Mouse (Mus musculus) hindbrain, embryonic 16.5 days (tissue): ENCODE results near the gene Gm13420. TPM values are rescaled to one million over a fixed set of nuclear protein-coding genes. Genes with fewer than 3 reads are reported as not detected.
A peak's percentile ranks its signal among the peaks of the same experiment; 100 is the strongest.
"Not testable (repeated sequence)": the region's sequence is repeated elsewhere in the genome, so short reads cannot be mapped to it uniquely, and the experiment has no call there.

Experiments
- ATAC-seq: fragments of 200-750 bp; cut with Nextera tagmentation; 2 replicates; pipeline ENCODE4 v1.8.0; 2017; ENCODE audit warnings: moderate TSS enrichment, moderate library complexity
- H3K27ac ChIP-seq: fragments of 300-500 bp; sonication (generic); 2 replicates; pipeline ENCODE4 v1.5.1; 2014; ENCODE audit warnings: low read depth, mild to moderate bottlenecking, control low read depth, low read length, moderate library complexity
- H3K27me3 ChIP-seq: fragments of 300-500 bp; sonication (generic); replicated peaks from 2 replicates; pipeline ENCODE4 v1.6.1; 2014; ENCODE audit warnings: low read length; ENCODE audit not compliant: control insufficient read depth, insufficient read depth
- H3K36me3 ChIP-seq: fragments of 300-500 bp; sonication (generic); 2 replicates; pipeline ENCODE4 v1.6.1; 2014; ENCODE audit warnings: mild to moderate bottlenecking, low read length, moderate library complexity, mixed read lengths; ENCODE audit not compliant: control insufficient read depth, insufficient read depth
- H3K4me1 ChIP-seq: fragments of 300-500 bp; sonication (generic); 2 replicates; pipeline ENCODE4 v1.6.1; 2014; ENCODE audit warnings: low read depth, low read length; ENCODE audit not compliant: control insufficient read depth, insufficient read depth
- H3K4me2 ChIP-seq: fragments of 300-500 bp; sonication (generic); 2 replicates; pipeline ENCODE4 v1.6.1; 2014; ENCODE audit warnings: mild to moderate bottlenecking, low read length, control low read depth, moderate library complexity
- H3K4me3 ChIP-seq: fragments of 300-500 bp; sonication (generic); 2 replicates; pipeline ENCODE4 v1.5.1; 2014; ENCODE audit warnings: mild to moderate bottlenecking, low read length, control low read depth, moderate library complexity
- H3K9ac ChIP-seq: fragments of 300-500 bp; sonication (generic); 2 replicates; pipeline ENCODE4 v1.6.1; 2014; ENCODE audit warnings: low read depth, mild to moderate bottlenecking, control low read depth, low read length, moderate library complexity
- H3K9me3 ChIP-seq: fragments of 300-500 bp; sonication (generic); 2 replicates; pipeline ENCODE4 v1.6.1; 2014; ENCODE audit warnings: mild to moderate bottlenecking, low read length, moderate library complexity; ENCODE audit not compliant: control insufficient read depth
- WGBS: fragments of 180-500 bp; shearing (Covaris S2); extraction: QIAGEN DNeasy Blood & Tissue Kit; methylation state at CpG from one replicate; pipeline ENCODE4 v1.1.7; 2014; 5-methylcytosine and 5-hydroxymethylcytosine counted together
- polyA plus RNA-seq: library from polyadenylated mRNA; unstranded; fragments of >200 nt; fragmentation: Nextera tagmentation; extraction: Ambion mirVana; gene quantifications from 2 replicates; pipeline ENCODE4 v1.2.1, GENCODE M21; 2015

Gene Gm13420
- polyA plus RNA-seq, 1 experiment from 2014 or later, result 0.38 TPM

GRCm38 (mm10) chr2:29711038-29711437 is 40.4 kb downstream of the Gm13420 start:
- H3K4me3 ChIP-seq, result no peak overlapping the region
- H3K36me3 ChIP-seq, result peaks cover 21% of the 10 kb centered on the region
- no peak for ATAC-seq
- H3K9me3 ChIP-seq, result no peaks in the 10 kb centered on the region
- H3K27ac ChIP-seq, result no peak overlapping the region
- no peaks in the 10 kb centered on the region for H3K27me3 ChIP-seq
- no peak overlapping the region for H3K4me2 ChIP-seq
- no peaks in the 10 kb centered on the region for H3K4me1 ChIP-seq
- no peak overlapping the region for H3K9ac ChIP-seq
- 78% methylated on average over 3 of the region's 3 CpGs for WGBS

GRCm38 (mm10) chr2:29708209-29708608 is 43.3 kb downstream of the Gm13420 start:
- H3K9ac ChIP-seq, ATAC-seq, H3K4me1 ChIP-seq, H3K9me3 ChIP-seq, H3K4me3 ChIP-seq, H3K27ac ChIP-seq, H3K4me2 ChIP-seq, H3K27me3 ChIP-seq: not testable (repeated sequence)
- WGBS, result 100% methylated on average over 4 of the region's 4 CpGs
- H3K36me3 ChIP-seq, result peaks cover 35% of the 10 kb centered on the region

- Histone ChIP-seq H3K27me3 (no peaks in the 10 kb centered on the region), H3K4me1 (no peaks in the 10 kb centered on the region), H3K27ac (no peak overlapping the region), H3K9me3 (no peaks in the 10 kb centered on the region), H3K4me3 (no peak overlapping the region), H3K4me2 (no peak overlapping the region), H3K9ac (no peak overlapping the region), H3K36me3 (peaks cover 37% of the 10 kb centered on the region)
- WGBS, result 73% methylated on average over 4 of the region's 4 CpGs
- peak; percentile 60; the same call in 1 of the 2 replicates for ATAC-seq
These were observed 43.8 kb downstream of the Gm13420 start for GRCm38 (mm10) chr2:29707731-29708130.

- no peaks in the 10 kb centered on the region for H3K27me3 ChIP-seq
- no peak overlapping the region for H3K9ac ChIP-seq
- no peak overlapping the region; the same call in 1 of the 2 replicates for H3K27ac ChIP-seq
- no peaks in the 10 kb centered on the region for H3K4me1 ChIP-seq
- WGBS, result 90% methylated on average over 18 of the region's 18 CpGs
- H3K4me2 ChIP-seq, result no peak overlapping the region
- no peak overlapping the region for H3K4me3 ChIP-seq
- H3K36me3 ChIP-seq, result peaks cover 41% of the 10 kb centered on the region
- no peak; the same call in 1 of the 2 replicates for ATAC-seq
- H3K9me3 ChIP-seq, result no peaks in the 10 kb centered on the region
These were observed 44.5 kb downstream of the Gm13420 start for GRCm38 (mm10) chr2:29706726-29707620.

GRCm38 (mm10) chr2:29705493-29705892 is 46.0 kb downstream of the Gm13420 start:
- H3K27ac ChIP-seq, result no peak overlapping the region
- H3K9me3 ChIP-seq, result no peaks in the 10 kb centered on the region
- WGBS, result 72% methylated on average over 3 of the region's 3 CpGs
- H3K27me3 ChIP-seq, result no peaks in the 10 kb centered on the region
- ATAC-seq, result no peak
- H3K4me2 ChIP-seq, result no peak overlapping the region
- no peaks in the 10 kb centered on the region for H3K4me1 ChIP-seq
- H3K4me3 ChIP-seq, result no peak overlapping the region
- peaks cover 38% of the 10 kb centered on the region for H3K36me3 ChIP-seq
- H3K9ac ChIP-seq, result no peak overlapping the region

GRCm38 (mm10) chr2:29703104-29704081 is 48.1 kb downstream of the Gm13420 start:
- H3K27me3 ChIP-seq, result no peaks in the 10 kb centered on the region
- H3K9ac ChIP-seq, result no peak overlapping the region
- no peak overlapping the region for H3K4me2 ChIP-seq
- peaks cover 40% of the 10 kb centered on the region for H3K36me3 ChIP-seq
- H3K9me3 ChIP-seq, result no peaks in the 10 kb centered on the region
- H3K27ac ChIP-seq, result no peak overlapping the region
- WGBS, result 92% methylated on average over 9 of the region's 9 CpGs
- H3K4me3 ChIP-seq, result no peak overlapping the region
- no peak for ATAC-seq
- no peaks in the 10 kb centered on the region for H3K4me1 ChIP-seq

- no peak overlapping the region for H3K4me2 ChIP-seq
- H3K9ac ChIP-seq, result no peak overlapping the region
- H3K27ac ChIP-seq, result no peak overlapping the region
- no peak for ATAC-seq
- 93% methylated on average over 8 of the region's 8 CpGs for WGBS
- no peak overlapping the region for H3K4me3 ChIP-seq
- H3K9me3 ChIP-seq, result no peaks in the 10 kb centered on the region
- H3K4me1 ChIP-seq, result no peaks in the 10 kb centered on the region
- H3K36me3 ChIP-seq, result peaks cover 36% of the 10 kb centered on the region
- no peaks in the 10 kb centered on the region for H3K27me3 ChIP-seq
These were observed 49.3 kb downstream of the Gm13420 start for GRCm38 (mm10) chr2:29702189-29702588.

- Histone ChIP-seq H3K4me3 (no peak overlapping the region), H3K27me3 (no peaks in the 10 kb centered on the region), H3K9me3 (no peaks in the 10 kb centered on the region), H3K9ac (no peak overlapping the region), H3K36me3 (peaks cover 34% of the 10 kb centered on the region), H3K27ac (no peak overlapping the region), H3K4me1 (no peaks in the 10 kb centered on the region), H3K4me2 (no peak overlapping the region)
- ATAC-seq, result no peak
- WGBS, result 79% methylated on average over 6 of the region's 6 CpGs
These were observed 50.1 kb downstream of the Gm13420 start for GRCm38 (mm10) chr2:29701393-29701792.

- no peak overlapping the region for H3K4me3 ChIP-seq
- ATAC-seq, result no peak
- H3K27ac ChIP-seq, result no peak overlapping the region
- H3K4me1 ChIP-seq, result no peaks in the 10 kb centered on the region
- no peaks in the 10 kb centered on the region for H3K27me3 ChIP-seq
- no peaks in the 10 kb centered on the region for H3K9me3 ChIP-seq
- H3K36me3 ChIP-seq, result peaks cover 34% of the 10 kb centered on the region
- H3K9ac ChIP-seq, result no peak overlapping the region
- H3K4me2 ChIP-seq, result no peak overlapping the region
These were observed 50.6 kb downstream of the Gm13420 start for GRCm38 (mm10) chr2:29700898-29701297.
